9 mouse cellular contexts compared by ENCODE assay signal in genomic region chr8:70763354-70763753, GRCm38 (mm10). TPM values are rescaled to one million over a fixed set of nuclear protein-coding genes. Genes with fewer than 3 reads are reported as not detected.
A peak's percentile ranks its signal among the peaks of the same experiment; 100 is the strongest.
DNase-seq lines count a peak whose midpoint lies in the region; ATAC-seq and TF ChIP-seq lines count a peak whose summit lies in the region.
"Had no signal": no experiment of that assay in that cellular context is flagged by ENCODE, and none has a peak within 500 bp of the region (broad histone marks: within the 10 kb centered on the region; RNA-seq: fewer than 3 reads in every experiment).

No protein-coding gene starts in this region.

- H3K4me3 ChIP-seq in heart, adult 2 months: no peak overlapping the region
- H3K4me3 ChIP-seq in intestine, embryonic 16.5 days (ENCODE audit: low read length): no peak overlapping the region
- H3K4me3 ChIP-seq in neural tube, embryonic 11.5 days (ENCODE audit: low read depth, low read length): no peak overlapping the region
- H3K4me3 ChIP-seq: neural tube, embryonic 13.5 days had no signal

- peak overlapping the region; percentile 36 for H3K4me2 ChIP-seq in intestine, embryonic 16.5 days (ENCODE audit: low read depth, low read length)
- H3K4me2 ChIP-seq in neural tube, embryonic 11.5 days (ENCODE audit: low read depth): no peak overlapping the region
- H3K4me2 ChIP-seq: neural tube, embryonic 13.5 days had no signal

- no peaks in the 10 kb centered on the region for H3K27me3 ChIP-seq in heart, adult 2 months (ENCODE audit: control insufficient read depth, insufficient read depth, low read length)
- no peaks in the 10 kb centered on the region for H3K27me3 ChIP-seq in intestine, embryonic 16.5 days (replicated peaks; ENCODE audit: control insufficient read depth, insufficient read depth, low read length)
- no peaks in the 10 kb centered on the region for H3K27me3 ChIP-seq in neural tube, embryonic 11.5 days (ENCODE audit: control insufficient read depth, insufficient read depth, low read length)

- intact Hi-C loops in heart, adult 2 months (cut with DNase I): no loop called here
- intact Hi-C loops in heart, postnatal 25 days (cut with DNase I): loop anchor here (10.0 kb wide), 1 partner anchor 229 kb away; the partner anchor contains the start of gene Ell

- TF ChIP-seq POLR2A in heart, adult 2 months (IDR thresholded peaks at IDR 0.05; ENCODE audit: insufficient read depth, low read depth, low read length): no peak

- no peaks in the 10 kb centered on the region for H3K9me3 ChIP-seq in intestine, embryonic 16.5 days (ENCODE audit: control insufficient read depth, low read length)
- no peaks in the 10 kb centered on the region for H3K9me3 ChIP-seq in neural tube, embryonic 11.5 days (ENCODE audit: control insufficient read depth, low read length)
- H3K9me3 ChIP-seq: neural tube, embryonic 13.5 days had no signal

- H3K9ac ChIP-seq in heart, adult 2 months (ENCODE audit: low read depth, low read length): no peak overlapping the region
- 0 out of 2 replicates have a peak overlapping the region, but pooled peaks have one; percentile 39 for H3K9ac ChIP-seq in intestine, embryonic 16.5 days (ENCODE audit: low read depth, low read length)
- H3K9ac ChIP-seq in neural tube, embryonic 11.5 days (ENCODE audit: low read length): no peak overlapping the region
- H3K9ac ChIP-seq: neural tube, embryonic 13.5 days had no signal

- H3K79me2 ChIP-seq in heart, adult 2 months (replicated peaks; ENCODE audit: control insufficient read depth, insufficient read depth, low read length): no peaks in the 10 kb centered on the region

- WGBS in heart, adult 2 months: 8% methylated on average over 3 of the region's 3 CpGs
- WGBS in intestine, embryonic 16.5 days: 8% methylated on average over 3 of the region's 3 CpGs
- 8% methylated on average over 3 of the region's 3 CpGs for WGBS in neural tube, embryonic 11.5 days

- peaks cover 15% of the 10 kb centered on the region for H3K4me1 ChIP-seq in heart, adult 2 months (ENCODE audit: control insufficient read depth, insufficient read depth, low read length)
- H3K4me1 ChIP-seq in intestine, embryonic 16.5 days (ENCODE audit: control insufficient read depth, insufficient read depth, low read length): peaks cover 31% of the 10 kb centered on the region
- H3K4me1 ChIP-seq in neural tube, embryonic 11.5 days (ENCODE audit: control insufficient read depth, insufficient read depth, low read length): peaks cover 19% of the 10 kb centered on the region

- H3K36me3 ChIP-seq in heart, adult 2 months (ENCODE audit: control insufficient read depth, insufficient read depth, low read length): no peaks in the 10 kb centered on the region
- peaks cover 6% of the 10 kb centered on the region for H3K36me3 ChIP-seq in intestine, embryonic 16.5 days (ENCODE audit: control insufficient read depth, insufficient read depth, low read length)
- H3K36me3 ChIP-seq in neural tube, embryonic 11.5 days (ENCODE audit: control insufficient read depth, insufficient read depth, low read length): peaks cover under 1% of the 10 kb centered on the region; the same call in 1 of the 2 replicates

- ATAC-seq in intestine, embryonic 16.5 days: no peak
- no peak for ATAC-seq in neural tube, embryonic 11.5 days (ENCODE audit: insufficient read depth, low FRiP score, low TSS enrichment)
- ATAC-seq in inflammation-experienced regulatory T-cells, adult 6 months: no peak
- ATAC-seq in granulocyte monocyte progenitor cell, adult 5-6 weeks (replicated peaks; ENCODE audit: poor library complexity, severe bottlenecking): no peak

- peak; percentile 88 for TF ChIP-seq CTCF in heart, adult 2 months (IDR thresholded peaks at IDR 0.05)

- no peak overlapping the region for H3K27ac ChIP-seq in heart, adult 2 months
- peak overlapping the region; percentile 91 for H3K27ac ChIP-seq in intestine, embryonic 16.5 days (ENCODE audit: low read length)
- H3K27ac ChIP-seq in neural tube, embryonic 11.5 days (ENCODE audit: low read depth, low read length): no peak overlapping the region
- H3K27ac ChIP-seq: neural tube, embryonic 13.5 days had no signal

- TF ChIP-seq EP300 in heart, adult 2 months (IDR thresholded peaks at IDR 0.05; ENCODE audit: insufficient read depth, low read depth, low read length): 0 out of 2 replicates have a peak, but pooled peaks have one; percentile 12

- DNase-seq in heart, adult 2 months: peak in 1 of 2 experiments; percentile 72
- no peak for DNase-seq in heart, postnatal 25 days (ENCODE audit: low spot score)
- DNase-seq in B cell, adult 2 months: peak; percentile 86 to 89
- DNase-seq in adrenal gland, postnatal 25 days: peak; percentile 65
- peak; percentile 57 for DNase-seq in neural tube, embryonic 11.5 days (ENCODE audit: low spot score)

RNA-seq across cellular contexts. Expression of gene Mpv17l2, which starts 2.6 kb away (rescaled TPM):
- total RNA-seq in heart, adult 2 months (2021): 10 to 100 TPM; 21.7 to 29.1 TPM
- polyA plus RNA-seq in heart, adult 2 months (2012; rRNA removed): 30.0 and 32.2 TPM in 2 replicates
- 10 to 100 TPM; 26.7 to 28.0 TPM for total RNA-seq in heart, postnatal 25 days (2021)
- total RNA-seq in adrenal gland, postnatal 25 days (2021): 127 and 143 TPM in 2 replicates
- polyA plus RNA-seq in intestine, embryonic 16.5 days (2015; fragmentation: Nextera tagmentation; extraction: Ambion mirVana): 78.6 and 79.8 TPM in 2 replicates
- polyA plus RNA-seq in neural tube, embryonic 11.5 days (2014; fragmentation: Nextera tagmentation; extraction: Ambion mirVana): 40.7 and 41.3 TPM in 2 replicates
- polyA plus RNA-seq in inflammation-experienced regulatory T-cells, adult 6 months (2017; shearing (Covaris generic)): 10 to 100 TPM; 35.5 to 46.1 (median 42.5) TPM
- total RNA-seq in granulocyte monocyte progenitor cell, adult 5-6 weeks (2014; fragmentation: Nextera tagmentation): 28.6 and 41.1 TPM in 2 replicates
- 9.0 and 9.3 TPM in 2 replicates for total RNA-seq in granulocyte monocyte progenitor cell, adult 5-6 weeks (2017)

RNA-seq across cellular contexts. Expression of gene Rab3a, which starts 8.9 kb away (rescaled TPM):
- total RNA-seq in heart, adult 2 months (2021): 10 to 100 TPM; 46.5 to 48.0 TPM
- 89.1 and 117 TPM in 2 replicates for polyA plus RNA-seq in heart, adult 2 months (2012; rRNA removed)
- total RNA-seq in heart, postnatal 25 days (2021): 10 to 100 TPM; 49.7 to 57.6 TPM
- total RNA-seq in adrenal gland, postnatal 25 days (2021): 65.2 and 89.6 TPM in 2 replicates
- 24.9 and 25.6 TPM in 2 replicates for polyA plus RNA-seq in intestine, embryonic 16.5 days (2015; fragmentation: Nextera tagmentation; extraction: Ambion mirVana)
- 97.9 and 111 TPM in 2 replicates for polyA plus RNA-seq in neural tube, embryonic 11.5 days (2014; fragmentation: Nextera tagmentation; extraction: Ambion mirVana)
- 1 to 10 TPM; 4.6 to 8.6 (median 7.9) TPM for polyA plus RNA-seq in inflammation-experienced regulatory T-cells, adult 6 months (2017; shearing (Covaris generic))
- total RNA-seq in granulocyte monocyte progenitor cell, adult 5-6 weeks (2014; fragmentation: Nextera tagmentation): 5.5 and 10.8 TPM in 2 replicates
- total RNA-seq in granulocyte monocyte progenitor cell, adult 5-6 weeks (2017): 0.34 and 1.6 TPM in 2 replicates

RNA-seq across cellular contexts. Expression of gene Pik3r2, which starts 13.2 kb away (rescaled TPM):
- total RNA-seq in heart, adult 2 months (2021): 10 to 100 TPM; 22.0 to 22.4 TPM
- 34.3 and 45.5 TPM in 2 replicates for polyA plus RNA-seq in heart, adult 2 months (2012; rRNA removed)
- total RNA-seq in heart, postnatal 25 days (2021): 10 to 100 TPM; 21.8 to 25.5 TPM
- 50.2 and 62.1 TPM in 2 replicates for total RNA-seq in adrenal gland, postnatal 25 days (2021)
- polyA plus RNA-seq in intestine, embryonic 16.5 days (2015; fragmentation: Nextera tagmentation; extraction: Ambion mirVana): 63.7 and 65.3 TPM in 2 replicates
- polyA plus RNA-seq in neural tube, embryonic 11.5 days (2014; fragmentation: Nextera tagmentation; extraction: Ambion mirVana): 52.4 and 54.7 TPM in 2 replicates
- polyA plus RNA-seq in inflammation-experienced regulatory T-cells, adult 6 months (2017; shearing (Covaris generic)): 1 to 10 TPM; 2.6 to 5.4 (median 5.4) TPM
- 6.6 and 14.0 TPM in 2 replicates for total RNA-seq in granulocyte monocyte progenitor cell, adult 5-6 weeks (2014; fragmentation: Nextera tagmentation)
- total RNA-seq in granulocyte monocyte progenitor cell, adult 5-6 weeks (2017): 12.1 and 16.6 TPM in 2 replicates

RNA-seq across cellular contexts. Expression of gene Pde4c, which starts 39.8 kb away (rescaled TPM):
- 1 to 10 TPM; 2.3 to 2.7 TPM for total RNA-seq in heart, adult 2 months (2021)
- polyA plus RNA-seq in heart, adult 2 months (2012; rRNA removed): 10.8 and 11.0 TPM in 2 replicates
- total RNA-seq in heart, postnatal 25 days (2021): 1 to 10 TPM; 2.5 to 3.7 TPM
- 0.55 and 1.3 TPM in 2 replicates for total RNA-seq in adrenal gland, postnatal 25 days (2021)
- polyA plus RNA-seq in intestine, embryonic 16.5 days (2015; fragmentation: Nextera tagmentation; extraction: Ambion mirVana): 0.28 and 0.64 TPM in 2 replicates
- 0.42 TPM in 1 of 2 replicates, not detected in the other for polyA plus RNA-seq in neural tube, embryonic 11.5 days (2014; fragmentation: Nextera tagmentation; extraction: Ambion mirVana)
- under 1 TPM; 0.19 to 0.59 (median 0.25) TPM for polyA plus RNA-seq in inflammation-experienced regulatory T-cells, adult 6 months (2017; shearing (Covaris generic))
- total RNA-seq in granulocyte monocyte progenitor cell, adult 5-6 weeks (2014; fragmentation: Nextera tagmentation): not detected in 2 replicates
- not detected in 2 replicates for total RNA-seq in granulocyte monocyte progenitor cell, adult 5-6 weeks (2017)

RNA-seq across cellular contexts. Expression of gene Mast3, which starts 41.5 kb away (rescaled TPM):
- 1 to 10 TPM; 6.0 to 7.4 TPM for total RNA-seq in heart, adult 2 months (2021)
- polyA plus RNA-seq in heart, adult 2 months (2012; rRNA removed): 12.7 and 13.9 TPM in 2 replicates
- 1 to 10 TPM; 5.2 to 6.3 TPM for total RNA-seq in heart, postnatal 25 days (2021)
- total RNA-seq in adrenal gland, postnatal 25 days (2021): 26.9 and 27.4 TPM in 2 replicates
- polyA plus RNA-seq in intestine, embryonic 16.5 days (2015; fragmentation: Nextera tagmentation; extraction: Ambion mirVana): 12.9 and 15.1 TPM in 2 replicates
- 10.5 and 14.7 TPM in 2 replicates for polyA plus RNA-seq in neural tube, embryonic 11.5 days (2014; fragmentation: Nextera tagmentation; extraction: Ambion mirVana)
- polyA plus RNA-seq in inflammation-experienced regulatory T-cells, adult 6 months (2017; shearing (Covaris generic)): 10 to 100 TPM; 14.8 to 20.5 (median 18.4) TPM
- total RNA-seq in granulocyte monocyte progenitor cell, adult 5-6 weeks (2014; fragmentation: Nextera tagmentation): 74.8 and 78.5 TPM in 2 replicates
- total RNA-seq in granulocyte monocyte progenitor cell, adult 5-6 weeks (2017): 12.4 and 12.5 TPM in 2 replicates
